Mouse (Mus musculus) forebrain, embryonic 14.5 days (tissue): Measurements from ENCODE around the gene Olfr509. TPM values are rescaled to one million over a fixed set of nuclear protein-coding genes. Genes with fewer than 3 reads are reported as not detected.
"Not testable (repeated sequence)": the region's sequence is repeated elsewhere in the genome, so short reads cannot be mapped to it uniquely, and the experiment has no call there.

Experiments used
- ATAC-seq: fragments of 200-750 bp; cut with Nextera tagmentation; 2 replicates; pipeline ENCODE4 v1.8.0; 2017; ENCODE audit warnings: mild to moderate bottlenecking, moderate library complexity
- DNase-seq: peaks from one replicate; pipeline ENCODE4 v3.0.0-alpha.2; 2015; ENCODE audit warnings: low spot score
- H3K27ac ChIP-seq: fragments of 300-500 bp; sonication (generic); 2 replicates; pipeline ENCODE4 v1.5.1; 2014; ENCODE audit warnings: low read depth, mild to moderate bottlenecking, control low read depth, low read length, moderate library complexity
- H3K27me3 ChIP-seq: fragments of 300-500 bp; sonication (generic); replicated peaks from 2 replicates; pipeline ENCODE4 v1.6.1; 2014; ENCODE audit warnings: low read length, control low read depth, mixed read lengths; ENCODE audit not compliant: control insufficient read depth, insufficient read depth
- H3K36me3 ChIP-seq: fragments of 300-500 bp; sonication (generic); 2 replicates; pipeline ENCODE4 v1.6.1; 2014; ENCODE audit warnings: low read length, control low read depth; ENCODE audit not compliant: control insufficient read depth, insufficient read depth
- H3K4me1 ChIP-seq: fragments of 300-500 bp; sonication (generic); 2 replicates; pipeline ENCODE4 v1.6.1; 2014; ENCODE audit warnings: antibody characterized with exemption, low read length, control low read depth; ENCODE audit not compliant: control insufficient read depth, insufficient read depth
- H3K4me2 ChIP-seq: fragments of 300-500 bp; sonication (generic); 2 replicates; pipeline ENCODE4 v1.6.1; 2014; ENCODE audit warnings: mild to moderate bottlenecking, control low read depth, low read length
- H3K4me3 ChIP-seq: fragments of 300-500 bp; sonication (generic); 2 replicates; pipeline ENCODE4 v1.5.1; 2014; ENCODE audit warnings: low read depth, low read length, control low read depth
- H3K9ac ChIP-seq: fragments of 300-500 bp; sonication (generic); 2 replicates; pipeline ENCODE4 v1.6.1; 2014; ENCODE audit warnings: mild to moderate bottlenecking, low read length, control low read depth, moderate library complexity
- H3K9me3 ChIP-seq: fragments of 300-500 bp; sonication (generic); replicated peaks from 2 replicates; pipeline ENCODE4 v1.6.1; 2016; ENCODE audit warnings: low read length, control low read depth, mixed read lengths; ENCODE audit not compliant: control insufficient read depth
- WGBS: fragments of 180-500 bp; shearing (Covaris S2); extraction: QIAGEN DNeasy Blood & Tissue Kit; methylation state at CpG from one replicate; pipeline ENCODE4 v1.1.7; 2014; 5-methylcytosine and 5-hydroxymethylcytosine counted together
- polyA plus RNA-seq: library from polyadenylated mRNA; unstranded; fragments of >200 nt; fragmentation: Nextera tagmentation; extraction: Ambion mirVana; gene quantifications from 2 replicates; pipeline ENCODE4 v1.2.1, GENCODE M21; 2014

Olfr509 gene
- polyA plus RNA-seq, 1 experiment from 2014 or later = not detected

- no peak within 1 kb of the TSS for H3K4me3 ChIP-seq
- no peaks in the 10 kb centered on the region for H3K27me3 ChIP-seq
- H3K4me2 ChIP-seq = no peak within 1 kb of the TSS
- no peaks in the 10 kb centered on the region for H3K9me3 ChIP-seq
- no peak within 1 kb of the TSS for H3K27ac ChIP-seq
- no peaks in the 10 kb centered on the region for H3K36me3 ChIP-seq
- H3K9ac ChIP-seq = no peak within 1 kb of the TSS
- no peak for DNase-seq
- no peaks in the 10 kb centered on the region for H3K4me1 ChIP-seq
- no peak for ATAC-seq
Measured at GRCm38 (mm10) chr7:108610487-108610886, 41.2 kb downstream of the Olfr509 start, which contains the start of gene Olfr506. TSS of gene Olfr506 (plus strand) at chr7:108610787.

DNA sequence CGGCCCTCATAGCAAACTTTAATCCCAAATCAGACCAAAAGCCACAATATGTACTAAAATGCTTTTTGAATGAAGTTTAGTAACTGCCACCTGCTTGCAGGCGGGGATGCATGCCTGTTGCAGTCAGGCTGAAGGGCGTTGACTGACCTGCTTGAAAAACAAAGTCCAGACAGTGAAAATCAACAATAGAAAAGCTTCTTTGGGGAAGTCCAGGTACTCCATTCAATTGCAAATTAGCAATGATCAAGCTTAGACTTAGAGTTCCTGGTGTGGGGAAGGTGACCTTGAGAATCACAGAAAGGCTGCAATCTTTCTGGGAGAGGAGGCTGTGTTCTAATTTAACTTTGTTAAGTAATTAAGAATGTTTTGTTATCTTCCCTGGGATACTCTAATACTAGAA lies 49.8 kb downstream of the Olfr509 start:
- not testable (repeated sequence) for H3K36me3 ChIP-seq, DNase-seq, H3K9me3 ChIP-seq, H3K9ac ChIP-seq, ATAC-seq, H3K4me2 ChIP-seq, H3K27me3 ChIP-seq, H3K4me3 ChIP-seq, H3K27ac ChIP-seq, H3K4me1 ChIP-seq
- WGBS = 83% methylated on average over 3 of the region's 3 CpGs

Other genes with a start within 250 kb of the Olfr509 start
- gene Olfr497, start 231.5 kb downstream of the Olfr509 start, polyA plus RNA-seq = not detected in 2 replicates
- gene Olfr498, start 186.6 kb downstream of the Olfr509 start, polyA plus RNA-seq = not detected in 2 replicates
- gene Olfr502, start 126.8 kb downstream of the Olfr509 start, polyA plus RNA-seq = not detected in 2 replicates
- not detected in 2 replicates for gene Olfr503, start 107.4 kb downstream of the Olfr509 start, polyA plus RNA-seq
- gene Olfr504, start 86.1 kb downstream of the Olfr509 start, polyA plus RNA-seq = not detected in 2 replicates
- gene Olfr506, start 41.1 kb downstream of the Olfr509 start, polyA plus RNA-seq = not detected in 2 replicates
- gene Olfr507, start 30.1 kb downstream of the Olfr509 start, polyA plus RNA-seq = not detected in 2 replicates
- gene Olfr508, start 21.9 kb downstream of the Olfr509 start, polyA plus RNA-seq = not detected in 2 replicates
- gene Olfr510, start 14.5 kb upstream of the Olfr509 start, polyA plus RNA-seq = not detected in 2 replicates
- gene Olfr512, start 61.4 kb upstream of the Olfr509 start, polyA plus RNA-seq = not detected in 2 replicates
- not detected in 2 replicates for gene Olfr513, start 99.1 kb upstream of the Olfr509 start, polyA plus RNA-seq
- gene Olfr514, start 174.1 kb upstream of the Olfr509 start, polyA plus RNA-seq = not detected in 2 replicates
- not detected in 2 replicates for gene Olfr516, start 198.6 kb upstream of the Olfr509 start, polyA plus RNA-seq
- gene Olfr517, start 220.5 kb upstream of the Olfr509 start, polyA plus RNA-seq = not detected in 2 replicates
- gene Olfr518, start 233.1 kb upstream of the Olfr509 start, polyA plus RNA-seq = not detected in 2 replicates
- not detected in 2 replicates for gene Olfr519, start 242.5 kb upstream of the Olfr509 start, polyA plus RNA-seq